Mouse (Mus musculus): Measurements from ENCODE around the gene S100pbp.

S100pbp gene

GRCm38 (mm10) chr4:129105356-129105755, 84.2 kb downstream of the S100pbp start, which contains the start of gene Tmem54:
Tmem54 (plus strand) TSS chr4:129105548.
- no peak for DNase-seq (ENCODE audit: low read depth, low spot score)

- no peak for DNase-seq (ENCODE audit: low read depth, low spot score)
Observed at GRCm38 (mm10) chr4:129102133-129102829, 87.2 kb downstream of the S100pbp start.
